Mouse (Mus musculus) yolk sac, embryonic 10.5 days (tissue): Measurements from ENCODE around the gene Fam162a.
"Not testable (repeated sequence)": the region's sequence is repeated elsewhere in the genome, so short reads cannot be mapped to it uniquely, and the experiment has no call there.

Experiments used
- DNase-seq: peaks from one replicate; pipeline ENCODE4 v3.0.0-alpha.2; 2017; ENCODE audit warnings: low spot score

Gene Fam162a

GRCm38 (mm10) chr16:36071450-36072379, at the start of gene Fam162a, which contains the start of gene Ccdc58:
TSS of gene Fam162a (minus strand) at chr16:36071594.
TSS of gene Ccdc58 (plus strand) at chr16:36071685.
- DNase-seq, result peak; percentile 90

DNA sequence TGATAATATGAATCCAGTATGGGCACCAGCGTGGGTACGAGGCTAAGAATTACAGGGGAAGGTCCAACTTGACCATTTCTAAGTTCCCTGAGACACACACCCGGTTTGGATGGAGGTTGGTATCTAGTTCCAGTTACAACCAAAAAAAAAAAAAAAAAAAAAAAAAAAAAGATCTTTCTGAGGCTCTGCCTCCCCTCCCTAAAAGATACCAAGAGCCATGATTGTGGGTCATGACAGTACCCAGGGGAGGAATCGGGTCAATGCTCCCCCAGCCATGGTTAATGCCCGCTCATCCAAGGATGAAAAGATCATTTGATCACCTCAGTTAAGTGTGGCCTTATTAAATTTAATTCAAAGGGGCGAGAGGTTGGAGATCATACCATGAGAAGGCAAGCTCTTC, 44.4 kb upstream of the Fam162a start:
- DNase-seq, result not testable (repeated sequence)

DNA sequence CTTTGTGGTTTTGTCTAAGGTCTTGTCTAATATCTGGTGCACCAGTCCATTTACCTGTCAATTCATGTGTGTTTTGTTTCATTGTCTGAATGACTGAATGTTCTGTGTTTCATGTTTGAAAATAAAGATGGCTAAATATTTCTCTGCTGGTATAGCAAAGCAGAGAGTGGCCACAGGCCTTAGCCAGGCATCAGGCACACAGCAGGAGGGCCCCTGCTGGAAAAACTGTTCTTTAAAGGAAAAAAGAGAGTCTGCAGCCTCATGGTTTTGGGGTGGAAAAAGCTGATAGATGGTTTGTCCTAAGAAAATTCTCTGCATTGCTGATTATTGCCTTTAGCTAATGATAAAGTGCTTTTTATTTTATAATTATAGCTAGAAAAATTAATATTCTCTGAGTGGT, 40.1 kb upstream of the Fam162a start:
- DNase-seq, result not testable (repeated sequence)

DNA sequence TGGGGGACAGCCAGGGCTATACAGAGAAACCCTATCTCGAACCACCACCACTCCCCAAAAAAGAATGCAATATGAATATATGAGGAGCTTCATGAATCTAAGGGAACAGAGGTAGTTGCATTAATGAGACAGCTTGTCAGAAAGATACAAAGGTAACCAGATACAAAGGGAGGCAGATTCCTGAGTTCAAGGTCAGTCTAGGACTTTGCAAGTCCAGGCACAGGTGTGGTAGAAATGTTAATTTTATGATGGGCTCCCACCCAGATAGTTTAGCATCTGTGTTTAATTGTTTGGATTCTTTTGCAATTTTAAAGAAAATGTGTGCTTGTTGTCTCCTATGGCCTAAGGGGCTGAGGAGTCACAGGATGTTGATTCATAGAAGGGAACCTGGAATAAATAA, 30.8 kb upstream of the Fam162a start:
- DNase-seq, result no peak

DNA sequence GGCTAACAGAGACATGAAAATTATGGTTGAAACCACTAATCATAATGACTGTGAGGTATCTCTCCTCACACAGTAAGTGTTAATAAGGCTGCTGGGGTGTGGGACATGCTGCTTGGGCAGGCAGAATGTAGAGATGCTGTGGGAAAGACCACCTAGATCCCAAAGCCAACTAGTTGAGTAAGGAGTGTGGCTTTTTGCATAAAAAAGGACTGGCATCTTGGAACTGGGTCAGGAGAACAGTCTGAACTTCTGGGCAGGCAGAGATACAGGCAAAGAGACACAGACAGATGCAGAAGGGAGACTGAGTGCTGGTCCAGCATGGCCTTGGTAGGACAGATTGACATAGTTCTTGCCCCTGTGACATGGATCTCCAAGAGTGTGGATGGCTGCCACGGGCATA, 30.1 kb upstream of the Fam162a start:
- no peak for DNase-seq

DNA sequence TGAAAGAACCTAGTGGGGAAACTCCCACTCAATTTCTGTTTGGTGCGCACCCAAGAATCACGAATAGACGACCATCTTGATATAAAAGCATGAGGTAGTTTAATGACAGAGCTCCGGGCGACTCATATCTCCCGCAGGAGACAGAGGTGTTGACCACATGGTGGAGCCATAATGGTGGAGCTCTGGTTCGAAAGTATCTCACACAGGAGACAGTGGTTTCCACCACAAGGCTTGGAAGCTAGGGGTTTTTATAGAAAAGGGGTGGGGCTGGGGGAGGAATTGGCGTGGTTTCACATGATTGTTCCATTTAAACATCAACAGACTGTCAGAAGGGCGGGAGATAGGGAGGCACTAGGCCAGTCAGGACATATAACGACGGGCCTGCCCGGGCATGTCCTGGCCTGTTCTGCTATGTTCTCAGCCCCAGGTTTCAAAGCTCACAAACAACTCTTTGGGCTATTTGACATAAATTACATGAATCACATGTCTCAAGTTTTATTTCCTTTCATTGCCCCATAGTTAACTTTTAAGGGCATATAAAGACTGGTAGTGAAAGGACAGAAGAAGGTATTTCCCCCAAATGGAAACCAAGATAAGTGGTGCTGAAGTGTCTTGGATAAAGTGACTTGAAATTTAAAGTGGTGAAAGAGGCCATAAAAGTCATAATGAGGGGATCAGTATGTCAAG, 26.6 kb upstream of the Fam162a start:
- not testable (repeated sequence) for DNase-seq

- no peak for DNase-seq
Measured at GRCm38 (mm10) chr16:36094079-36094478, 22.7 kb upstream of the Fam162a start.

DNA sequence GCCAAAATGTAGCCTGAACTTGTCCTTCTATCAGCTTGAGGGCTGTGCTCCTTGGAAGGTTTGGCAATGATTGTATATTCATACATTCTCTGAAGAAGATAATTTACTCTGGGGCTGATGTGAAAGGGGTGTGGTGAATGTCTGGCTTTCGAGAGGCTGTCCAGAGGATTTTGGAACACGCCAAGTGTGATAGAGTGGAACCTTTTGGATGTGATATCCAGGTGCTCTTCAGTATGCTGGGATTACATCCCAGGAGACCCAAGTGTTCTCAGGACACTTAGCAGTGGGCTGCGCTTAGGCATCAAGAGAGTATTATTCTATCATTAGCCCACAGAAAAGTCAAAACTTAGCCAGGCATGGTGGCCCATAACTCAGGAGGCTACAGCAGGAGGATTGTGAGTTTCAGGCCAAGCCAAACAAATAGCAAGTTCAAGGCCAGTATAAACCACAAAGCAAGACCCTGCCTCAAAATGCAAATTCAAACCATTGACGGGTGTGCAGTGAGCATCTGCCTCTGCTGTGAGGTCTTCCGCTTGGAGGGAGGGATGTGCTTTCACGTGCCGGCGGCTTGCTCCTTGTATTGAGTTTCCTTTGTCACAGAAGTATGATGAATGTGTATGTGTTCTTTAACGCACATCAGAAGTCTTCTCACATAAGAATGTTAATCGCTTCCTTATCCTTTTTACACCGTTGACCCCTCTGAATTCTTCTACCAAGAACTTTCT, 19.6 kb upstream of the Fam162a start:
- no peak for DNase-seq

DNA sequence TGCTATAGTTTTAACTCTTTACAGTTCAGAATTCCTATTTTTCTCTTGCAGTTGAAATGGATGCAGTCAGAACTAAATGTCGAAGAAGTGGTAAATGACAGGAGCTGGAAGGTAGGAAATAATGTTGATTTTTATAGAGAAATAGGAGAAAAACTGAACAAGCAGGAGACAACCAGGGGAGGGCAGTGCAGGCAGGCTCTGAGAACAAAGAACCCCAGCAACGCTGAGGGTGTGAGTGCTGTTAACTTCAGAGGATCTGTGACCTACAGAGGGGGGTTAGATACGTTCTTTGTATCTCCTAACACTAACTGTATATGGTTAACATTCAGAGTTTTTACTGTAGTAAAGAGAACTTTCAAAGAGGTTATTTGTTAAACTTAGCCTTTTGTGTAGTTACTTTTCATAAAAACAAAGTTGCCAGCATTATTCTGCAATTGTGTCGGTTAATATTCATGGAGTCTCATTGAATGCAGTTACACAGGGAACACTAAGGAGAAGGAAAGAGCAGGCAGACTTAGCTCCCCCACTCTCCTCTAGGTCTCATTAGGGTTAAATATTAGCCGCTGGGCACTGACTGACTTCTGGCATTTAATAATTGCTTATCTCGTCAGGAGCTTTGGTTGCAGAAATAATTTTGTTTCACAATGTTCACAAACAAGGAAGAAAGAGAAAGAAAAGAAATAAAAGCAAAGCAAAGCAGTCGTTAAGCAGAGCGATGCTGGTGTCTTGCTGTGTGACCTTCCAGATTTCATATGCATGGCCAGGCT, 18.6 kb upstream of the Fam162a start:
- DNase-seq, result peak; percentile 47

DNA sequence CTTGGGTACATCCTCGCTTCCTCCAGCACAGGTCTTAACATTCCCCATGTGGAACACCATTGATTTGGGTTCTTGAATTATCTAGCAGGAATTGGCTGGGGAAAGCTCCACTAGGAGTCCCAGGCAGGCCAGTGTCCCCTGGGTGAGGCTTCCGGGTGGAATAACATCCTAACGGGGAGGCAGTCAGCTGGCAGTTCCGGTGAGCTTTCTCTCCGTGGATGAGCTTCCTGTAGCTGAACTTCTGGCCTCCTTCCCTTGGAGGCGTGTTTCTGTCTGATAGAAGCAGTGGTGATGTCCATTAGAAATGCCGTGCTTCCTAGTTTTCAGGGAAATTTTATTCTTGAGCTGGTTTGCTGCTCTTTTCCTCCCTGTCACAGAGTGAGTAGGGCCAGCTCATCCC, 17.7 kb upstream of the Fam162a start:
- peak; percentile 16 for DNase-seq

GRCm38 (mm10) chr16:36087846-36088245, 16.5 kb upstream of the Fam162a start:
- DNase-seq, result peak; percentile 81

- DNase-seq, result no peak
Measured at GRCm38 (mm10) chr16:36079916-36080315, 8.5 kb upstream of the Fam162a start.

DNA sequence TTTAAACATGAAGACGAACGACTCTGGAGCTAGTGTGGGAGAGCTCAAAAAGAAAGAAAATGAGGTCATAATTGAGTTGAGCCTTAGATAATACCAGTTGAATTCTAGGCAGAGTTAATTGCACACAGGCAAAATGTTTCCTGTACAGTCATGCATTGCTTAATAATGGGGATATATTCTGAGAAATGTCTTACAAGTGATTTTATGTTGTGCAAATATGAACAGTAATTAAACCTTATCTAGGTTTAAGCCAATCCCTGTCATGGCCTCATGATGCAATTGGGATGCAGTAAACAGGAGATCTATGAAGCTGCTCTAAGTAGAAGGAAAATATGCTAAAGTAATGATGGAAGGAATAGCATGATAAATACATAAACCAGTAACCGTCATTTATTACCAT, 3.4 kb upstream of the Fam162a start:
- DNase-seq, result no peak

- no peak for DNase-seq
Measured at GRCm38 (mm10) chr16:36072410-36073011, 1.1 kb upstream of the Fam162a start.

DNA sequence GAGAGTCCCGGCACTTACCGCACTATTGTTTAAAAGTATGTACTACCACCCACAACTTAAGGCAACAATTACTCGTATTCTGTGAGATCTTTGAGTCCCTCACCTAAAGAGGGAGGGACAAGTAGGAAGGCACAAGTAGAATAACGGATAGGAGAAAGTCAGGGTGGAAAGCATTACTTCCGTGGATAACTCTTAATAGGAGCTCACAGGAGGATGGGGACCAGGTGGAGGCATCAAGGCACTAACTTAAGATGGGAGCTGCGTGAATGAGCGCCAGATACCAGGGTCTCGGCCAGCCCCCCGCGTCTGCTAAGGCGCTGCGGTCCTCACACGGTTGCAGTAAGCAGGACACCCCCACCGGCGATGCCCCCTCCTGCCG, 334 bp downstream of the Fam162a start:
- no peak for DNase-seq

- no peak for DNase-seq
Measured at GRCm38 (mm10) chr16:36069819-36070575, 1.4 kb downstream of the Fam162a start.

DNA sequence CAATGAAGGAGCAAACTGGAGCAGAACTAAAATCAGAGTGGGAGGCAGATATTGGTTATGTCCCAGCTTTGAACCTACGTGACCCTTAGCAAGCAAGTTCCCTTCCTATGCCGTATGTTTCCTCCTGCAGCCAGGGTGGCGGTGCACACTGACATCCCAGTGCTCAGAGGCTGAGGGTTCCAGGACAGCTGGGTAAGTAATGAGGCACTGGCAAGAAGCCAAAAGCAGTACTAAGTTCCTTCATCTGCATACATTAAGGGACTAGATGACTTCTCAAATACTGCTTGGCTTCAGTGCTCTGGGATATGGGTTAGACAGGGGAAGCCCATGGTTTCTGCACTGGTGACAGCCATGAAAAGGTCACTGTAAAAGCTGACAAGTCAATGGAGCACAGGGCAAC, 3.0 kb downstream of the Fam162a start:
- DNase-seq, result no peak

GRCm38 (mm10) chr16:36067694-36068093, 3.7 kb downstream of the Fam162a start:
- no peak for DNase-seq

DNA sequence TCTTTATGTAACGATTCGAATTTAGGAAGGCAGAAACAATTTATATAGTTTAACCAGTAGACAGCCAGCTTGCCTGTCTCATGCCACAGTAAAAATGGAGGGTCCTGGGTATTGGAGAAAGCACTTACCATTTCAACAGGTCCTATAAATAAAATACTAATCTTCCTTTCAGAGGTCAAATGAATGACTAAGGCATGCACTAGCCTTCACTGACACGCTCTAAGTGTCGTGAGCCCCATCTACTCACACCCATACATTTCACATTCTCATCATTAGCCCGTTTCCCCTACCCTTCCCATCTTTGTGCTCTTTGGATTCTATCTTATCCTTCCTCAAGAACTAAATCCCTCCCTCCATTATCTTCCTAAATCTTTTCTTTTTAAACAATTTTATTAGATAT, 6.5 kb downstream of the Fam162a start:
- DNase-seq, result no peak

- DNase-seq, result no peak
Measured at GRCm38 (mm10) chr16:36063315-36063714, 8.1 kb downstream of the Fam162a start.

GRCm38 (mm10) chr16:36062534-36062933, 8.9 kb downstream of the Fam162a start:
- DNase-seq, result not testable (repeated sequence)
